Mouse (Mus musculus): ENCODE data around the gene Tspo2. TPM values are rescaled to one million over a fixed set of nuclear protein-coding genes. Genes with fewer than 3 reads are reported as not detected.

Gene Tspo2
- polyA plus RNA-seq, 1 experiment from 2014 or later, result not detected

GRCm38 (mm10) chr17:48425823-48426612 lies 25.3 kb downstream of the Tspo2 start:
- H3K27ac ChIP-seq, result peak overlapping the region; percentile 53; the same call in 1 of the 2 replicates

GRCm38 (mm10) chr17:48424237-48424636 lies 27.1 kb downstream of the Tspo2 start:
- Histone ChIP-seq H3K4me1 (peaks cover 30% of the 10 kb centered on the region), H3K36me3 (replicated peaks) (peaks cover 4% of the 10 kb centered on the region; the same call in 1 of the 2 replicates), H3K27ac (no peak overlapping the region), H3K9me3 (no peaks in the 10 kb centered on the region), H3K4me3 (no peak overlapping the region), H3K27me3 (ENCODE audit: poor library complexity, severe bottlenecking) (no peaks in the 10 kb centered on the region)
- 91% methylated on average over 9 of the region's 9 CpGs for WGBS
- no peak for DNase-seq (ENCODE audit: extremely low spot score, low spot score)

More at GRCm38 (mm10) chr17:48425823-48426612, 25.3 kb downstream of the Tspo2 start:
- H3K9me3 ChIP-seq, result no peaks in the 10 kb centered on the region
- no peaks in the 10 kb centered on the region for H3K27me3 ChIP-seq (ENCODE audit: poor library complexity, severe bottlenecking)
- WGBS, result 46% methylated on average over 9 of the region's 9 CpGs
- H3K36me3 ChIP-seq (replicated peaks), result no peaks in the 10 kb centered on the region
- no peak overlapping the region for H3K4me3 ChIP-seq
- peaks cover 37% of the 10 kb centered on the region for H3K4me1 ChIP-seq
- no peak for DNase-seq (ENCODE audit: extremely low spot score, low spot score)

GRCm38 (mm10) chr17:48419571-48419970 lies 31.8 kb downstream of the Tspo2 start:
- H3K36me3 ChIP-seq (replicated peaks), result peaks cover 51% of the 10 kb centered on the region
- no peak overlapping the region for H3K4me3 ChIP-seq
- WGBS, result 76% methylated on average over 2 of the region's 2 CpGs
- no peak for DNase-seq (ENCODE audit: extremely low spot score, low spot score)
- H3K4me1 ChIP-seq, result 0 out of 2 replicates have a peak, but pooled peaks cover 4% of the 10 kb centered on the region
- H3K9me3 ChIP-seq, result no peaks in the 10 kb centered on the region
- H3K27ac ChIP-seq, result no peak overlapping the region
- no peaks in the 10 kb centered on the region for H3K27me3 ChIP-seq (ENCODE audit: poor library complexity, severe bottlenecking)

GRCm38 (mm10) chr17:48418781-48419180 lies 32.5 kb downstream of the Tspo2 start:
- Histone ChIP-seq H3K9me3 (no peaks in the 10 kb centered on the region), H3K27ac (no peak overlapping the region), H3K27me3 (ENCODE audit: poor library complexity, severe bottlenecking) (no peaks in the 10 kb centered on the region), H3K4me1 (0 out of 2 replicates have a peak, but pooled peaks cover 4% of the 10 kb centered on the region), H3K4me3 (no peak overlapping the region), H3K36me3 (replicated peaks) (peaks cover 59% of the 10 kb centered on the region)
- WGBS, result 90% methylated on average over 1 of the region's 1 CpGs
- DNase-seq (ENCODE audit: extremely low spot score, low spot score), result no peak

- Histone ChIP-seq H3K27ac (no peak overlapping the region), H3K4me1 (0 out of 2 replicates have a peak, but pooled peaks cover 4% of the 10 kb centered on the region), H3K9me3 (no peaks in the 10 kb centered on the region), H3K27me3 (ENCODE audit: poor library complexity, severe bottlenecking) (no peaks in the 10 kb centered on the region), H3K4me3 (no peak overlapping the region), H3K36me3 (replicated peaks) (peaks cover 64% of the 10 kb centered on the region)
- DNase-seq (ENCODE audit: extremely low spot score, low spot score), result no peak
- 85% methylated on average over 7 of the region's 7 CpGs for WGBS
Observed at GRCm38 (mm10) chr17:48418174-48418573, 33.1 kb downstream of the Tspo2 start.

- Histone ChIP-seq H3K27me3 (ENCODE audit: poor library complexity, severe bottlenecking) (no peaks in the 10 kb centered on the region), H3K36me3 (replicated peaks) (peaks cover 69% of the 10 kb centered on the region), H3K4me3 (no peak overlapping the region), H3K4me1 (0 out of 2 replicates have a peak, but pooled peaks cover 4% of the 10 kb centered on the region), H3K9me3 (no peaks in the 10 kb centered on the region), H3K27ac (no peak overlapping the region)
- no peak for DNase-seq (ENCODE audit: extremely low spot score, low spot score)
- 91% methylated on average over 6 of the region's 6 CpGs for WGBS
Observed at GRCm38 (mm10) chr17:48417521-48417920, 33.8 kb downstream of the Tspo2 start.

- Histone ChIP-seq H3K9me3 (no peaks in the 10 kb centered on the region), H3K4me1 (peaks cover 9% of the 10 kb centered on the region), H3K27me3 (ENCODE audit: poor library complexity, severe bottlenecking) (no peaks in the 10 kb centered on the region), H3K27ac (no peak overlapping the region), H3K36me3 (replicated peaks) (peaks cover 77% of the 10 kb centered on the region), H3K4me3 (no peak overlapping the region)
- no peak for DNase-seq (ENCODE audit: extremely low spot score, low spot score)
- WGBS, result 92% methylated on average over 14 of the region's 14 CpGs
Observed at GRCm38 (mm10) chr17:48416425-48417195, 34.7 kb downstream of the Tspo2 start.

GRCm38 (mm10) chr17:48416011-48416410 lies 35.3 kb downstream of the Tspo2 start:
- no peaks in the 10 kb centered on the region for H3K27me3 ChIP-seq (ENCODE audit: poor library complexity, severe bottlenecking)
- H3K36me3 ChIP-seq (replicated peaks), result peaks cover 77% of the 10 kb centered on the region
- no peak for DNase-seq (ENCODE audit: extremely low spot score, low spot score)
- H3K4me1 ChIP-seq, result peaks cover 12% of the 10 kb centered on the region
- H3K27ac ChIP-seq, result no peak overlapping the region
- 91% methylated on average over 7 of the region's 7 CpGs for WGBS
- H3K4me3 ChIP-seq, result no peak overlapping the region
- H3K9me3 ChIP-seq, result no peaks in the 10 kb centered on the region

- Histone ChIP-seq H3K27me3 (ENCODE audit: poor library complexity, severe bottlenecking) (no peaks in the 10 kb centered on the region), H3K36me3 (replicated peaks) (peaks cover 50% of the 10 kb centered on the region), H3K27ac (peak overlapping the region; percentile 99), H3K9me3 (no peaks in the 10 kb centered on the region), H3K4me3 (peak overlapping the region; percentile 90), H3K4me1 (peaks cover 27% of the 10 kb centered on the region)
- 68% methylated on average over 8 of the region's 8 CpGs for WGBS
- DNase-seq (ENCODE audit: extremely low spot score, low spot score), result no peak
Observed at GRCm38 (mm10) chr17:48411241-48411640, 40.1 kb downstream of the Tspo2 start.

GRCm38 (mm10) chr17:48410299-48410785 lies 41.0 kb downstream of the Tspo2 start:
- H3K27me3 ChIP-seq (ENCODE audit: poor library complexity, severe bottlenecking), result no peaks in the 10 kb centered on the region
- peak overlapping the region; percentile 99 for H3K27ac ChIP-seq
- under 1% methylated on average over 13 of the region's 13 CpGs for WGBS
- peaks cover 27% of the 10 kb centered on the region for H3K4me1 ChIP-seq
- no peaks in the 10 kb centered on the region for H3K9me3 ChIP-seq
- H3K36me3 ChIP-seq (replicated peaks), result peaks cover 44% of the 10 kb centered on the region
- H3K4me3 ChIP-seq, result peak overlapping the region; percentile 90
- no peak for DNase-seq (ENCODE audit: extremely low spot score, low spot score)

GRCm38 (mm10) chr17:48409380-48410298 lies 41.7 kb downstream of the Tspo2 start, which contains the start of the genes Nfya and Oard1:
Gene Nfya (minus strand): TSS chr17:48409906.
Gene Oard1 (plus strand): TSS chr17:48410014.
- Histone ChIP-seq H3K9me3 (no peaks in the 10 kb centered on the region), H3K36me3 (replicated peaks) (peaks cover 37% of the 10 kb centered on the region), H3K27me3 (ENCODE audit: poor library complexity, severe bottlenecking) (no peaks in the 10 kb centered on the region), H3K4me1 (peaks cover 27% of the 10 kb centered on the region), H3K27ac (peak within 1 kb of the TSS; percentile 99), H3K4me3 (peak within 1 kb of the TSS; percentile 90)
- under 1% methylated on average over 84 of the region's 84 CpGs for WGBS
- DNase-seq (ENCODE audit: extremely low spot score, low spot score), result peak; percentile 100
